ENCODE assay signal across 16 mouse cellular contexts in genomic region chr1:91442350-91442990, GRCm38 (mm10). TPM values are rescaled to one million over a fixed set of nuclear protein-coding genes. Genes with fewer than 3 reads are reported as not detected.
DNase-seq lines count a peak whose midpoint lies in the region; ATAC-seq and TF ChIP-seq lines count a peak whose summit lies in the region.
"Had no signal": no experiment of that assay in that cellular context is flagged by ENCODE, and none has a peak within 500 bp of the region (broad histone marks: within the 10 kb centered on the region; RNA-seq: fewer than 3 reads in every experiment).

No protein-coding gene starts in this region.

- no peak overlapping the region for H3K4me2 ChIP-seq in liver, embryonic 12.5 days
- no peak overlapping the region for H3K4me2 ChIP-seq in kidney, postnatal 0 days (ENCODE audit: low read length)
- H3K4me2 ChIP-seq in lung, embryonic 16.5 days (ENCODE audit: low read depth, low read length): peak overlapping the region; percentile 25; the same call in 1 of the 2 replicates
- H3K4me2 ChIP-seq in stomach, postnatal 0 days (replicated peaks; ENCODE audit: low read depth): peak overlapping the region; percentile 11; the same call in 1 of the 2 replicates
- H3K4me2 ChIP-seq: embryonic facial prominence, embryonic 12.5 days; heart, embryonic 12.5 days; hindbrain, embryonic 12.5 days had no signal

- no peak for TF ChIP-seq EP300 in stomach, postnatal 0 days (optimal IDR thresholded peaks at IDR 0.05)

- ATAC-seq in liver, embryonic 12.5 days: no peak
- no peak for ATAC-seq in kidney, postnatal 0 days (replicated peaks; ENCODE audit: low FRiP score, low read depth)
- ATAC-seq in lung, embryonic 16.5 days (ENCODE audit: low read depth): peak; percentile 75
- ATAC-seq in stomach, postnatal 0 days (ENCODE audit: low FRiP score, low TSS enrichment): peak; percentile 79

- peaks cover 4% of the 10 kb centered on the region; the same call in 1 of the 2 replicates for H3K9me3 ChIP-seq in liver, embryonic 12.5 days (replicated peaks)
- no peaks in the 10 kb centered on the region for H3K9me3 ChIP-seq in kidney, postnatal 0 days (replicated peaks; ENCODE audit: low read length)
- peaks cover 3% of the 10 kb centered on the region for H3K9me3 ChIP-seq in lung, embryonic 16.5 days (ENCODE audit: control insufficient read depth, low read length)
- no peaks in the 10 kb centered on the region for H3K9me3 ChIP-seq in stomach, postnatal 0 days (ENCODE audit: control insufficient read depth, low read length)

- peak overlapping the region; percentile 44 for H3K4me3 ChIP-seq in liver, adult 2 months (ENCODE audit: insufficient read depth, low read depth, low read length)
- no peak overlapping the region for H3K4me3 ChIP-seq in liver, embryonic 12.5 days
- no peak overlapping the region for H3K4me3 ChIP-seq in kidney, postnatal 0 days (replicated peaks; ENCODE audit: low read depth, low read length)
- H3K4me3 ChIP-seq in lung, embryonic 16.5 days (ENCODE audit: low read length): peak overlapping the region; percentile 14; the same call in 1 of the 2 replicates
- H3K4me3 ChIP-seq in stomach, postnatal 0 days (ENCODE audit: low read depth, low read length): no peak overlapping the region
- H3K4me3 ChIP-seq: embryonic facial prominence, embryonic 12.5 days; heart, embryonic 12.5 days; hindbrain, embryonic 12.5 days; layer of hippocampus, adult 2 months had no signal

- H3K9ac ChIP-seq in liver, adult 2 months (ENCODE audit: low read depth, low read length): peak overlapping the region; percentile 66
- H3K9ac ChIP-seq in liver, embryonic 12.5 days: no peak overlapping the region
- 0 out of 2 replicates have a peak overlapping the region, but pooled peaks have one; percentile 27 for H3K9ac ChIP-seq in kidney, postnatal 0 days (ENCODE audit: low read depth, low read length)
- H3K9ac ChIP-seq in lung, embryonic 16.5 days (ENCODE audit: low read length): peak overlapping the region; percentile 56
- no peak overlapping the region for H3K9ac ChIP-seq in stomach, postnatal 0 days (ENCODE audit: low read length)
- H3K9ac ChIP-seq: embryonic facial prominence, embryonic 12.5 days; heart, embryonic 12.5 days; hindbrain, embryonic 12.5 days had no signal

- H3K27ac ChIP-seq in liver, adult 2 months (replicated peaks; ENCODE audit: insufficient read depth, low read depth, low read length): peak overlapping the region; percentile 88
- H3K27ac ChIP-seq in liver, embryonic 12.5 days: no peak overlapping the region
- H3K27ac ChIP-seq in kidney, postnatal 0 days: no peak overlapping the region
- H3K27ac ChIP-seq in lung, embryonic 16.5 days (ENCODE audit: low read length): peak overlapping the region; percentile 86
- H3K27ac ChIP-seq in stomach, postnatal 0 days (replicated peaks): peak overlapping the region; percentile 74
- H3K27ac ChIP-seq: embryonic facial prominence, embryonic 12.5 days; hindbrain, embryonic 12.5 days; layer of hippocampus, adult 2 months; macrophage had no signal

- TF ChIP-seq CTCF in liver, adult 2 months (IDR thresholded peaks at IDR 0.05; ENCODE audit: low read depth, low read length): no peak
- TF ChIP-seq CTCF in kidney, postnatal 0 days (IDR thresholded peaks at IDR 0.05; ENCODE audit: low read depth): no peak
- TF ChIP-seq CTCF in stomach, postnatal 0 days (IDR thresholded peaks at IDR 0.05; ENCODE audit: low read depth): no peak

- DNase-seq in liver, adult 2 months (ENCODE audit: extremely low read depth, low read depth, low spot score): peak; percentile 98
- no peak for DNase-seq in kidney, postnatal 0 days (ENCODE audit: low spot score)
- peak; percentile 79 for DNase-seq in stomach, postnatal 0 days (ENCODE audit: low spot score)
- DNase-seq in cerebellum, adult 11 months: no peak
- no peak for DNase-seq in layer of hippocampus, adult 9-10 months (ENCODE audit: low spot score)
- DNase-seq: cerebellum, postnatal 14 days; retina, postnatal 1 day; thymus, adult 2 months had no signal

- H3K27me3 ChIP-seq in liver, adult 2 months (ENCODE audit: control insufficient read depth, insufficient read depth, low read length): no peaks in the 10 kb centered on the region
- no peaks in the 10 kb centered on the region for H3K27me3 ChIP-seq in liver, embryonic 12.5 days (replicated peaks)
- H3K27me3 ChIP-seq in kidney, postnatal 0 days (ENCODE audit: insufficient read depth, low read length): no peaks in the 10 kb centered on the region
- no peaks in the 10 kb centered on the region for H3K27me3 ChIP-seq in lung, embryonic 16.5 days (ENCODE audit: control insufficient read depth, insufficient read depth, low read depth, low read length)
- H3K27me3 ChIP-seq in stomach, postnatal 0 days (ENCODE audit: control insufficient read depth, insufficient read depth, low read length): no peaks in the 10 kb centered on the region
- H3K27me3 ChIP-seq: CH12.LX; embryonic facial prominence, embryonic 12.5 days; heart, embryonic 12.5 days; hindbrain, embryonic 12.5 days had no signal

- WGBS in liver, adult 2 months: 26% methylated on average over 7 of the region's 7 CpGs
- 73% methylated on average over 6 of the region's 7 CpGs for WGBS in liver, embryonic 12.5 days (ENCODE audit: insufficient replicate concordance)
- 86% methylated on average over 6 of the region's 7 CpGs for WGBS in kidney, postnatal 0 days
- 68% methylated on average over 6 of the region's 7 CpGs for WGBS in lung, embryonic 16.5 days
- 60% methylated on average over 6 of the region's 7 CpGs for WGBS in stomach, postnatal 0 days

- H3K4me1 ChIP-seq in liver, adult 2 months (ENCODE audit: control insufficient read depth, insufficient read depth, low read length): peaks cover 63% of the 10 kb centered on the region
- no peaks in the 10 kb centered on the region; the same call in 1 of the 2 replicates for H3K4me1 ChIP-seq in liver, embryonic 12.5 days
- 0 out of 2 replicates have a peak, but pooled peaks cover 3% of the 10 kb centered on the region for H3K4me1 ChIP-seq in kidney, postnatal 0 days (replicated peaks; ENCODE audit: insufficient read depth, low read length)
- H3K4me1 ChIP-seq in lung, embryonic 16.5 days (replicated peaks; ENCODE audit: control insufficient read depth, insufficient read depth, low read length): peaks cover 8% of the 10 kb centered on the region
- H3K4me1 ChIP-seq in stomach, postnatal 0 days (replicated peaks; ENCODE audit: control insufficient read depth, insufficient read depth): peaks cover 2% of the 10 kb centered on the region; the same call in 1 of the 2 replicates
- H3K4me1 ChIP-seq: embryonic facial prominence, embryonic 12.5 days; hindbrain, embryonic 12.5 days had no signal

- no peaks in the 10 kb centered on the region for H3K79me2 ChIP-seq in liver, adult 2 months (ENCODE audit: control insufficient read depth, insufficient read depth, low read length)

- TF ChIP-seq POLR2A in liver, adult 2 months (IDR thresholded peaks at IDR 0.05; ENCODE audit: extremely low read depth, insufficient read depth, low read length): no peak

- H3K36me3 ChIP-seq in liver, adult 2 months (ENCODE audit: control insufficient read depth, insufficient read depth, low read length): peaks cover 8% of the 10 kb centered on the region
- peaks cover 39% of the 10 kb centered on the region for H3K36me3 ChIP-seq in liver, embryonic 12.5 days
- H3K36me3 ChIP-seq in kidney, postnatal 0 days (ENCODE audit: insufficient read depth, low read length): 0 out of 2 replicates have a peak, but pooled peaks cover 15% of the 10 kb centered on the region
- H3K36me3 ChIP-seq in lung, embryonic 16.5 days (ENCODE audit: control insufficient read depth, insufficient read depth, low read length): peaks cover 31% of the 10 kb centered on the region
- H3K36me3 ChIP-seq in stomach, postnatal 0 days (ENCODE audit: control insufficient read depth, insufficient read depth, low read length): peaks cover 24% of the 10 kb centered on the region
- H3K36me3 ChIP-seq: embryonic facial prominence, embryonic 12.5 days had no signal

RNA-seq across cellular contexts. Expression of gene Per2, which starts 16.7 kb away (rescaled TPM):
- 5.7 and 7.7 TPM in 2 replicates for total RNA-seq in liver, adult 2 months (2014; rRNA removed)
- 3.9 and 4.9 TPM in 2 replicates for polyA plus RNA-seq in liver, adult 2 months (2012; rRNA removed)
- polyA plus RNA-seq in liver, embryonic 12.5 days (2016; fragmentation: Nextera tagmentation; extraction: Ambion mirVana): 2.9 and 3.1 TPM in 2 replicates
- polyA plus RNA-seq in kidney, postnatal 0 days (2015; fragmentation: Nextera tagmentation; extraction: Ambion mirVana): 2.3 and 2.7 TPM in 2 replicates
- 10.7 and 12.2 TPM in 2 replicates for polyA plus RNA-seq in lung, embryonic 16.5 days (2015; fragmentation: Nextera tagmentation; extraction: Ambion mirVana)
- 2.4 and 2.8 TPM in 2 replicates for polyA plus RNA-seq in stomach, postnatal 0 days (2015; fragmentation: Nextera tagmentation; extraction: Ambion mirVana)

RNA-seq across cellular contexts. Expression of gene Hes6, which starts 28.6 kb away (rescaled TPM):
- total RNA-seq in liver, adult 2 months (2014; rRNA removed): 64.6 and 97.0 TPM in 2 replicates
- polyA plus RNA-seq in liver, adult 2 months (2012; rRNA removed): 107 and 112 TPM in 2 replicates
- polyA plus RNA-seq in liver, embryonic 12.5 days (2016; fragmentation: Nextera tagmentation; extraction: Ambion mirVana): 31.9 and 32.4 TPM in 2 replicates
- 60.6 and 62.2 TPM in 2 replicates for polyA plus RNA-seq in kidney, postnatal 0 days (2015; fragmentation: Nextera tagmentation; extraction: Ambion mirVana)
- 73.2 and 77.2 TPM in 2 replicates for polyA plus RNA-seq in lung, embryonic 16.5 days (2015; fragmentation: Nextera tagmentation; extraction: Ambion mirVana)
- 40.7 and 43.1 TPM in 2 replicates for polyA plus RNA-seq in stomach, postnatal 0 days (2015; fragmentation: Nextera tagmentation; extraction: Ambion mirVana)

RNA-seq across cellular contexts. Expression of gene Ilkap, which starts 43.9 kb away (rescaled TPM):
- total RNA-seq in liver, adult 2 months (2014; rRNA removed): 50.3 and 54.7 TPM in 2 replicates
- 25.2 and 32.0 TPM in 2 replicates for polyA plus RNA-seq in liver, adult 2 months (2012; rRNA removed)
- 107 TPM in 2 replicates for polyA plus RNA-seq in liver, embryonic 12.5 days (2016; fragmentation: Nextera tagmentation; extraction: Ambion mirVana)
- polyA plus RNA-seq in kidney, postnatal 0 days (2015; fragmentation: Nextera tagmentation; extraction: Ambion mirVana): 91.0 and 99.8 TPM in 2 replicates
- polyA plus RNA-seq in lung, embryonic 16.5 days (2015; fragmentation: Nextera tagmentation; extraction: Ambion mirVana): 133 and 139 TPM in 2 replicates
- polyA plus RNA-seq in stomach, postnatal 0 days (2015; fragmentation: Nextera tagmentation; extraction: Ambion mirVana): 58.1 and 60.1 TPM in 2 replicates

RNA-seq across cellular contexts. Expression of gene Traf3ip1, which starts 52.0 kb away (rescaled TPM):
- total RNA-seq in liver, adult 2 months (2014; rRNA removed): 3.2 and 3.6 TPM in 2 replicates
- polyA plus RNA-seq in liver, adult 2 months (2012; rRNA removed): 3.4 and 3.8 TPM in 2 replicates
- 3.6 and 4.1 TPM in 2 replicates for polyA plus RNA-seq in liver, embryonic 12.5 days (2016; fragmentation: Nextera tagmentation; extraction: Ambion mirVana)
- 6.3 and 6.5 TPM in 2 replicates for polyA plus RNA-seq in kidney, postnatal 0 days (2015; fragmentation: Nextera tagmentation; extraction: Ambion mirVana)
- 12.8 and 13.0 TPM in 2 replicates for polyA plus RNA-seq in lung, embryonic 16.5 days (2015; fragmentation: Nextera tagmentation; extraction: Ambion mirVana)
- 3.0 and 3.1 TPM in 2 replicates for polyA plus RNA-seq in stomach, postnatal 0 days (2015; fragmentation: Nextera tagmentation; extraction: Ambion mirVana)

Comparison
In these comparisons a context has a peak if more than half of its experiments do, and no peak if none do; other contexts are left out.
1. H3K27ac ChIP-seq: peak in liver, adult 2 months (single experiment), lung, embryonic 16.5 days (single experiment) and stomach, postnatal 0 days (single experiment); none in liver, embryonic 12.5 days (single experiment) and kidney, postnatal 0 days (single experiment).
2. H3K4me3 ChIP-seq: peak in liver, adult 2 months (single experiment) and lung, embryonic 16.5 days (single experiment); none in liver, embryonic 12.5 days (single experiment), kidney, postnatal 0 days (single experiment) and stomach, postnatal 0 days (single experiment).
3. H3K9ac ChIP-seq: peak in liver, adult 2 months (single experiment), kidney, postnatal 0 days (single experiment) and lung, embryonic 16.5 days (single experiment); none in liver, embryonic 12.5 days (single experiment) and stomach, postnatal 0 days (single experiment).
4. DNase-seq: peak in liver, adult 2 months (single experiment) and stomach, postnatal 0 days (single experiment); none in kidney, postnatal 0 days (single experiment), cerebellum, adult 11 months (single experiment) and layer of hippocampus, adult 9-10 months (single experiment).
5. ATAC-seq: peak in lung, embryonic 16.5 days (single experiment) and stomach, postnatal 0 days (single experiment); none in liver, embryonic 12.5 days (single experiment) and kidney, postnatal 0 days (single experiment).
6. H3K4me2 ChIP-seq: peak in lung, embryonic 16.5 days (single experiment) and stomach, postnatal 0 days (single experiment); none in liver, embryonic 12.5 days (single experiment) and kidney, postnatal 0 days (single experiment).